Mouse (Mus musculus): ENCODE results near the gene Prcc. TPM values are rescaled to one million over a fixed set of nuclear protein-coding genes. Genes with fewer than 3 reads are reported as not detected.

Gene Prcc
- polyA plus RNA-seq (2015; fragmentation: Nextera tagmentation; extraction: Ambion mirVana), result 14.5 TPM in 2 replicates

- WGBS, result 0% methylated on average over 33 of the region's 33 CpGs
- Histone ChIP-seq H3K9ac (peak within 1 kb of the TSS; percentile 92), H3K36me3 (ENCODE audit: poor library complexity, severe bottlenecking) (peaks cover 8% of the 10 kb centered on the region), H3K9me3 (replicated peaks) (no peaks in the 10 kb centered on the region), H3K4me2 (peak within 1 kb of the TSS; percentile 95), H3K27me3 (no peaks in the 10 kb centered on the region), H3K4me1 (peaks cover 21% of the 10 kb centered on the region), H3K4me3 (peak within 1 kb of the TSS; percentile 82), H3K27ac (peak within 1 kb of the TSS; percentile 57)
- peak; percentile 99 for ATAC-seq
These were observed at the start of gene Prcc for GRCm38 (mm10) chr3:87885281-87886003. Gene Prcc (minus strand): TSS chr3:87885608.

- Histone ChIP-seq H3K9ac (no peak overlapping the region), H3K4me1 (peaks cover 44% of the 10 kb centered on the region), H3K9me3 (replicated peaks) (no peaks in the 10 kb centered on the region), H3K27ac (no peak overlapping the region), H3K27me3 (no peaks in the 10 kb centered on the region), H3K4me3 (no peak overlapping the region), H3K36me3 (ENCODE audit: poor library complexity, severe bottlenecking) (peaks cover 86% of the 10 kb centered on the region), H3K4me2 (no peak overlapping the region)
- WGBS, result 85% methylated on average over 4 of the region's 4 CpGs
- no peak for ATAC-seq
These were observed 49.8 kb upstream of the Prcc start for GRCm38 (mm10) chr3:87935201-87935600.

DNA sequence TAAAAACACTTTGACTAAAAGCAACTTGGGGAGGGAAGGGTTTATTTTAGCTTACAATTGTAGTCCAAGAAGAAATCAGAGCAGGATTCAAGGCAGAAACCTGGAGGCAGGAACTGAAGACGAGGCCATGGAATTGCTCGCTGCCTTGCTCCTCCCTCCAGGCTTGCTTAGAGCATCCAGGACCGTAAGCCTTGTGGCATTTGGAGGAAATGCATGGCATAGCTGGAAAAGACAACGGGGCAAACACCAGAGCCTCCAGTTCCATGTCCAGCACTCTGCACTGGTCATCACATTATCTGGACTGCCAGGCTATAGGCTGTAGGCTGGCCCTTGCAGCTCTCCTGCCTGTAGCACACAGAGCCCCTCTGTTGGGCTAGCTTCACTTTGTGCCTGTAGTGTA is 49.1 kb upstream of the Prcc start:
- ATAC-seq, result no peak
- no peaks in the 10 kb centered on the region for H3K9me3 ChIP-seq (replicated peaks)
- peaks cover 44% of the 10 kb centered on the region for H3K4me1 ChIP-seq

DNA sequence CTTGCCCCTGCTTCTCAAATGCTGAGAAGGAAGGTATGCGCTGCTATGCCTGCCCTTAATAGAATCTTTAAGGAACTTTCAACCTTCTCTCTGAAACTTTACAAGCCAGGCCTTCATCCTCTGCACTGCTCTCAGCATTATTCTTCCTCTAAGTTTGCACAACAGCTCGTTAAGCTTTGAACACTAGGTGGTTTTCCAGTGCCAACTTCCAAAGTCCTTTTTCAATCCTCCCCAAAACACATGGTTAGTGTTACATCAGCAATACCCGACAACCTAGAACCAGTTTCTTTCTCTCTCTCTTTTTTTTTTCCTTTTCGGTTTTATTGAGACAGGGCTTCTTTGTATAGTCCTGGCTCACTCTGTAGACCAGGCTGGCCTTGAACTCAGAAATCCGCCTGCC is 48.6 kb upstream of the Prcc start:
- no peak overlapping the region for H3K9ac ChIP-seq
- WGBS, result 64% methylated on average over 5 of the region's 5 CpGs
- H3K4me2 ChIP-seq, result no peak overlapping the region
- H3K36me3 ChIP-seq (ENCODE audit: poor library complexity, severe bottlenecking), result peaks cover 74% of the 10 kb centered on the region
- peaks cover 49% of the 10 kb centered on the region for H3K4me1 ChIP-seq
- no peaks in the 10 kb centered on the region for H3K27me3 ChIP-seq
- H3K27ac ChIP-seq, result no peak overlapping the region
- no peak overlapping the region for H3K4me3 ChIP-seq
- no peaks in the 10 kb centered on the region for H3K9me3 ChIP-seq (replicated peaks)
- ATAC-seq, result no peak

More for the DNA sequence above, 49.1 kb upstream of the Prcc start:
- WGBS, result 73% methylated on average over 4 of the region's 4 CpGs
- Histone ChIP-seq H3K27ac (no peak overlapping the region), H3K4me2 (no peak overlapping the region), H3K9ac (no peak overlapping the region), H3K27me3 (no peaks in the 10 kb centered on the region), H3K36me3 (ENCODE audit: poor library complexity, severe bottlenecking) (peaks cover 79% of the 10 kb centered on the region), H3K4me3 (no peak overlapping the region)

GRCm38 (mm10) chr3:87930078-87930795 is 44.8 kb upstream of the Prcc start, which contains the start of the genes Isg20l2 and Rrnad1:
Gene Isg20l2 (plus strand): TSS chr3:87930314.
Gene Rrnad1 (minus strand): TSS chr3:87930717.
- Histone ChIP-seq H3K36me3 (ENCODE audit: poor library complexity, severe bottlenecking) (peaks cover 66% of the 10 kb centered on the region), H3K9ac (peak within 1 kb of the TSS; percentile 86), H3K4me1 (peaks cover 48% of the 10 kb centered on the region), H3K27me3 (no peaks in the 10 kb centered on the region), H3K4me2 (peak within 1 kb of the TSS; percentile 78), H3K9me3 (replicated peaks) (no peaks in the 10 kb centered on the region), H3K27ac (peak within 1 kb of the TSS; percentile 83), H3K4me3 (peak within 1 kb of the TSS; percentile 82)
- WGBS, result under 1% methylated on average over 70 of the region's 78 CpGs
- peak; percentile 97 for ATAC-seq

GRCm38 (mm10) chr3:87929341-87930077 is 44.1 kb upstream of the Prcc start:
- Histone ChIP-seq H3K36me3 (ENCODE audit: poor library complexity, severe bottlenecking) (peaks cover 66% of the 10 kb centered on the region), H3K27ac (peak overlapping the region; percentile 68), H3K4me2 (peak overlapping the region; percentile 78), H3K27me3 (no peaks in the 10 kb centered on the region), H3K4me1 (peaks cover 41% of the 10 kb centered on the region), H3K9me3 (replicated peaks) (no peaks in the 10 kb centered on the region), H3K4me3 (peak overlapping the region; percentile 82), H3K9ac (peak overlapping the region; percentile 86)
- whole genome bisulfite sequencing, result 8% methylated on average over 26 of the region's 26 CpGs
- ATAC-seq, result peak; percentile 48

GRCm38 (mm10) chr3:87927452-87927851 is 42.0 kb upstream of the Prcc start:
- peaks cover 30% of the 10 kb centered on the region for H3K4me1 ChIP-seq
- H3K9me3 ChIP-seq (replicated peaks), result no peaks in the 10 kb centered on the region
- no peaks in the 10 kb centered on the region for H3K27me3 ChIP-seq
- no peak for ATAC-seq
- H3K36me3 ChIP-seq (ENCODE audit: poor library complexity, severe bottlenecking), result peaks cover 67% of the 10 kb centered on the region
- no peak overlapping the region for H3K4me2 ChIP-seq
- no peak overlapping the region for H3K4me3 ChIP-seq
- H3K27ac ChIP-seq, result no peak overlapping the region
- no peak overlapping the region for H3K9ac ChIP-seq
- 96% methylated on average over 5 of the region's 5 CpGs for WGBS

- Histone ChIP-seq H3K4me3 (no peak overlapping the region), H3K27me3 (no peaks in the 10 kb centered on the region), H3K9me3 (replicated peaks) (no peaks in the 10 kb centered on the region), H3K36me3 (ENCODE audit: poor library complexity, severe bottlenecking) (peaks cover 62% of the 10 kb centered on the region), H3K27ac (no peak overlapping the region), H3K4me2 (no peak overlapping the region), H3K9ac (no peak overlapping the region), H3K4me1 (peaks cover 19% of the 10 kb centered on the region)
- no peak for ATAC-seq
- 88% methylated on average over 7 of the region's 7 CpGs for WGBS
These were observed 39.6 kb upstream of the Prcc start for GRCm38 (mm10) chr3:87924996-87925395.

DNA sequence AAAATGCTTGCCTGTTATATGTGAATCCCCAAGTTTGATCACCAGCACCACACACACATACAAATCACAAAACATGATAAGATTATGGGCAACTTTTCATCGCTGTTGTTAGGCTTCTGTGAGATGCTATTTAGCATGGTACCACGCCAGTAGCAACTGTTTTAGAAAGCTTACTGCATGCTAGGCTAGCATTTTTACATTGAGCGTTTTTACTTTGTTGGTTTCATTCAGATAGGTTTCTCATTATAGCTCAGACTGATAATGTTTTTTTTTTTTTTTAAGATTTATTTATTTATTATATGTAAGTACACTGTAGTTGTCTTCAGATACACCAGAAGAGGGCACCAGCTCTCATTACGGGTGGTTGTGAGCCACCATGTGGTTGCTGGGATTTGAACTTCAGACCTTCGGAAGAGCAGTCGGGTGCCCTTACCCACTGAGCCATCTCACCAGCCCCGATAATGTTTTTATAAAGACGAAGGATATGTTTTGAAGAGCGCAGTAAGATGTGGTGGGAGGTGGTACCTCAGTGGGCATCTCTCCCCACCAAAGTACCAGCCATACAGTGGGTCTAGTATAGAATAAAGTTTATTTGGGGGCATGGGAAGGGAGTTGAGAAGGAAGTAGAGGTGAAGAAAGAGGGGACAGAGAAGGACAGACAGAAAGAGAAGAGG is 35.0 kb upstream of the Prcc start:
- Histone ChIP-seq H3K27ac (no peak overlapping the region), H3K27me3 (no peaks in the 10 kb centered on the region), H3K4me2 (peak overlapping the region; percentile 91), H3K4me1 (peaks cover 13% of the 10 kb centered on the region), H3K4me3 (peak overlapping the region; percentile 72), H3K9ac (peak overlapping the region; percentile 78; the same call in 1 of the 2 replicates), H3K36me3 (ENCODE audit: poor library complexity, severe bottlenecking) (peaks cover 60% of the 10 kb centered on the region), H3K9me3 (replicated peaks) (no peaks in the 10 kb centered on the region)
- ATAC-seq, result no peak
- 66% methylated on average over 9 of the region's 9 CpGs for WGBS

DNA sequence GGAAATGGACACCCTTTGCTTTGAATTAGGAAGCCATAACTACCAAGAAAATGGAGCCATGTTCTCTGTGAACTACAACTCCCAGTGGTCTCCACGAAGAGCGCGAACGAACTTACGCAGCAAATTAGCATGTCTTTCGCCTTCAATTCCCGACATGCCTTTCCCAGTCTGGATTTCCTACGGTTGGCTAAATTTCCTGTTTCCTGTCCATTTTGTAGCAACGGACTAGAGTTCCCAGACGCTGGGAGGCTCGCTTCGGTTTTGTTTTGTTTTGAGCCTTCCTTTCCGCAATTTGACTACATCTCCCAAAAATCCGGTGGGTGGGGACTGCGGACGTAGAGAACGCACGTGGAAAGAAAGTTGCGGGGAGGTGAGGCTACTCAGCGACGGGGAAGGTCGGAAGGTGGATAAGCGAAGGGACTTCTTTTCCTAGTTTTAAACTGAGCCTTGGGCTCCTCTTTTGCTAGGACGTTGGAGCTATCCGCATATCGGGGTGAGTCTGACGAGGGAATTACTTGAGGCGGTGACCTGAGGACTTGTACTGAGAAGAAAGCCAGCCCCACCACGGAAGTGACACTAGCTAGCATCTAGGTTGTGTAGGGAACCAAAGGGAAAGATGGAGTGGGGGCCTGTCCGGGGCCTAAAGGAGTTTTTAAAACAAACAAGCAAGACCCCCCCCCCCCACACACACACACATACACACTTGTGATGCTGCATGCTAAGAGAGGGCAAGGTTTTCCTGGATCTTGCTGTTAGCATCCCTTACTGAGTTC is 34.1 kb upstream of the Prcc start, which contains the start of gene Mrpl24:
Gene Mrpl24, plus strand, starts transcription at position 171 of the 773 bp plus-strand sequence.
- peaks cover 60% of the 10 kb centered on the region for H3K36me3 ChIP-seq (ENCODE audit: poor library complexity, severe bottlenecking)
- peak within 1 kb of the TSS; percentile 78 for H3K9ac ChIP-seq
- peak; percentile 87 for ATAC-seq
- H3K4me2 ChIP-seq, result peak within 1 kb of the TSS; percentile 91
- no peaks in the 10 kb centered on the region for H3K27me3 ChIP-seq
- peak within 1 kb of the TSS; percentile 75 for H3K27ac ChIP-seq
- peaks cover 13% of the 10 kb centered on the region for H3K4me1 ChIP-seq
- H3K9me3 ChIP-seq (replicated peaks), result no peaks in the 10 kb centered on the region
- H3K4me3 ChIP-seq, result peak within 1 kb of the TSS; percentile 72
- under 1% methylated on average over 30 of the region's 30 CpGs for WGBS

GRCm38 (mm10) chr3:87918551-87918950 is 33.1 kb upstream of the Prcc start:
- 91% methylated on average over 1 of the region's 1 CpGs for WGBS
- Histone ChIP-seq H3K9me3 (replicated peaks) (no peaks in the 10 kb centered on the region), H3K27me3 (no peaks in the 10 kb centered on the region), H3K4me1 (peaks cover 13% of the 10 kb centered on the region), H3K36me3 (ENCODE audit: poor library complexity, severe bottlenecking) (peaks cover 60% of the 10 kb centered on the region), H3K27ac (no peak overlapping the region), H3K4me3 (peak overlapping the region; percentile 72; the same call in 1 of the 2 replicates), H3K9ac (no peak overlapping the region), H3K4me2 (peak overlapping the region; percentile 91)
- ATAC-seq, result 0 out of 2 replicates have a peak, but pooled peaks have one; percentile 3

Data from forebrain, embryonic 13.5 days (tissue).